Mouse (Mus musculus) liver, embryonic 13.5 days (tissue): ENCODE data around the gene Knstrn. TPM values are rescaled to one million over a fixed set of nuclear protein-coding genes. Genes with fewer than 3 reads are reported as not detected.

Experiments used
- ATAC-seq: fragments of 200-750 bp; cut with Nextera tagmentation; 2 replicates; pipeline ENCODE4 v1.8.0; 2017; ENCODE audit warnings: low read depth, mild to moderate bottlenecking, moderate number of reproducible peaks, moderate library complexity
- DNase-seq: peaks from one replicate; pipeline ENCODE4 v3.0.0; 2022
- H3K27ac ChIP-seq: fragments of 300-500 bp; sonication (generic); 2 replicates; pipeline ENCODE4 v1.5.1; 2015; ENCODE audit warnings: moderate library complexity, mild to moderate bottlenecking, inconsistent platforms
- H3K27me3 ChIP-seq: fragments of 300-500 bp; sonication (generic); 2 replicates; pipeline ENCODE4 v1.6.1; 2015; ENCODE audit warnings: mild to moderate bottlenecking, inconsistent platforms
- H3K36me3 ChIP-seq: fragments of 300-500 bp; sonication (generic); 2 replicates; pipeline ENCODE4 v1.6.1; 2015; ENCODE audit warnings: mild to moderate bottlenecking, inconsistent platforms
- H3K4me1 ChIP-seq: fragments of 300-500 bp; sonication (generic); replicated peaks from 2 replicates; pipeline ENCODE4 v1.6.1; 2015; ENCODE audit warnings: inconsistent platforms
- H3K4me2 ChIP-seq: fragments of 300-500 bp; sonication (generic); 2 replicates; pipeline ENCODE4 v1.6.1; 2015; ENCODE audit warnings: inconsistent platforms, mild to moderate bottlenecking, moderate library complexity
- H3K4me3 ChIP-seq: fragments of 300-500 bp; sonication (generic); replicated peaks from 2 replicates; pipeline ENCODE4 v1.5.1; 2015; ENCODE audit warnings: mild to moderate bottlenecking, inconsistent platforms
- H3K9ac ChIP-seq: fragments of 300-500 bp; sonication (generic); 2 replicates; pipeline ENCODE4 v1.6.1; 2015; ENCODE audit warnings: mild to moderate bottlenecking, inconsistent platforms
- H3K9me3 ChIP-seq: fragments of 300-500 bp; sonication (generic); replicated peaks from 2 replicates; pipeline ENCODE4 v1.6.1; 2016; ENCODE audit warnings: inconsistent platforms
- WGBS: fragments of 180-500 bp; shearing (Covaris S2); methylation state at CpG from one replicate; pipeline ENCODE4 v1.1.7; 2015; ENCODE audit not compliant: insufficient replicate concordance; 5-methylcytosine and 5-hydroxymethylcytosine counted together
- polyA plus RNA-seq: library from polyadenylated mRNA; unstranded; fragments of >200 nt; fragmentation: Nextera tagmentation; extraction: Ambion mirVana; gene quantifications from 2 replicates; pipeline ENCODE4 v1.2.1, GENCODE M21; 2015

Knstrn gene
- polyA plus RNA-seq, 1 experiment from 2014 or later: 91.9 TPM

- H3K9me3 ChIP-seq: no peaks in the 10 kb centered on the region
- H3K27me3 ChIP-seq: peaks cover 62% of the 10 kb centered on the region
- peak overlapping the region; percentile 100 for H3K4me2 ChIP-seq
- peaks cover 78% of the 10 kb centered on the region for H3K4me1 ChIP-seq
- WGBS: under 1% methylated on average over 104 of the region's 120 CpGs
- H3K27ac ChIP-seq: peak overlapping the region; percentile 93
- H3K36me3 ChIP-seq: no peaks in the 10 kb centered on the region
- DNase-seq (peak; percentile 96), ATAC-seq (peak; percentile 90)
- H3K9ac ChIP-seq: peak overlapping the region; percentile 95
- H3K4me3 ChIP-seq: peak overlapping the region; percentile 98
Observed at GRCm38 (mm10) chr2:118901175-118902031, 87.6 kb downstream of the Knstrn start.

DNA sequence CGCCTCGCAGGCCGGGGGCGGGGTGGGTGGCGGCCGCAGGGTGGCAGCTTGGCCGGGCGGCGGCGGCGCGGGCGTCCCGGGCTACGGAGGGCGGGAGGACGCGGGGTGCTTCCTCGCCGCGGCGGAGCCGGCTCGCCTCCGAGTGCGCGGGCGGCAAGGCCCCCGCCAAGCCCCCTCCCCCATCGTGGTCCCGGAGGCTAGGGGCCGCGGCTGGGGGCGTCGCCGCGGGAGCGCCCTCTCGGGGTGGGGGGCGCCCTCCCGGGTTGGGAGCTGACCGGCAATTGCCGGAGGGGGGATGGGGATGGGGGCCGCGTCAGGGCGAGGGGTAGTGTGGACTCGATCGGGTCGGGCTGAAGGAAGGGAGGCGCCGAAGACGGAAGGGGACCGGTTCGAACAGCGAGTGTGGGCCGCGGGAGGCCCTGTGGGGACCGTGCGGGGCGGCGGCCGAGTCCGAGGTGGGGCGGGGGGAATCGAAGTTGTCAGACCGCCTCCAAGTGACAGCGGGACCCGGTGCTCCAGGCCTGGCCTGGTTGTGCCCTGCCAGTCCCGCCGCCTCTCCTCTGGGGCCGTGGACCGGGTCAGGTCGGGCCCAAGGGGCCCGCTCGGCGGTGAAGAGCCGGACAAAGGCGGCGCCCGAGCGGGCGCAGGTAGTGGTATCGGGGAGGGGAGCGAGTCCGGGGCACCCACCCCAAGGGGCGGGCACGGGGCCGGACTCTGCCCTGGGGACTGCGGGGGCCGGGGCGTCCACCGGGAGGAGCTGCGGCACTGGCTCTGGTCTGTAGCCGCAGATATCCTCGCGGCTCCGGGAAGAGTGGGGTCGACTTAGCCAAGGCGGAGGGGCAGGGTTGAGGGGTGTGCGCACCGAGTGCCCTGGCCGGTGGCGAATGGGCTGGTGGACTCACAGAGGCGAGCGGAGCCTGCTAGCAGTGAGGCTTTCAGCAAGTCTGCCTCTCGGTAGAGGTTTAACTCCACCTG lies 88.5 kb downstream of the Knstrn start:
- H3K9me3 ChIP-seq: no peaks in the 10 kb centered on the region
- peak overlapping the region; percentile 100 for H3K4me2 ChIP-seq
- peak overlapping the region; percentile 95 for H3K9ac ChIP-seq
- H3K4me1 ChIP-seq: peaks cover 78% of the 10 kb centered on the region
- peak overlapping the region; percentile 98 for H3K4me3 ChIP-seq
- H3K27me3 ChIP-seq: peaks cover 52% of the 10 kb centered on the region
- WGBS: 1% methylated on average over 92 of the region's 106 CpGs
- no peaks in the 10 kb centered on the region for H3K36me3 ChIP-seq
- DNase-seq (peak; percentile 48), ATAC-seq (peak; percentile 27)
- peak overlapping the region; percentile 93 for H3K27ac ChIP-seq

DNA sequence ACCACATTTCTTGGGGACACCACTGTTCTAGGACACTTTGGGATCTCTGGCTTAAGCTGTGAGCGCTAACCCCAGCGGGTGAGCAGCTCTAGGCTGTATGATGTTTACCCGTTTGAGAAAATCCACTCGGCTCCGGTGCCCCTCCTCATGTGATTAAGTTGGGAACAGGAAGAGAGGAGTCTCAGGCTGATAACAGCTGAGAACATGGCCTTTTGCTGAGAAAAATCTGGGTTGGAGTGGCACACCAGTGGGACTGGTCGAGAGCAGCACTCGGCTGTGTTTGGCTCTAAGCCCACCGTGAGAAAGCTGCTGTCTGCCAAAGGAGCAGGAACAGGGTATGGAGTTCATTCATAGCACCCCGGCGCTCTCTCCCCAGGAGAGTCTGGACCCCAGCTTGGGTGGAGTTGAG lies 89.5 kb downstream of the Knstrn start:
- 26% methylated on average over 10 of the region's 10 CpGs for WGBS
- peak overlapping the region; percentile 98 for H3K4me3 ChIP-seq
- no peaks in the 10 kb centered on the region for H3K9me3 ChIP-seq
- H3K4me2 ChIP-seq: peak overlapping the region; percentile 100
- peaks cover 42% of the 10 kb centered on the region for H3K27me3 ChIP-seq
- H3K9ac ChIP-seq: peak overlapping the region; percentile 95
- DNase-seq (no peak), ATAC-seq (no peak)
- H3K27ac ChIP-seq: no peak overlapping the region
- no peaks in the 10 kb centered on the region for H3K36me3 ChIP-seq
- peaks cover 75% of the 10 kb centered on the region for H3K4me1 ChIP-seq

Other genes starting within 250 kb of the Knstrn start
- 47.8 and 58.8 TPM in 2 replicates for gene Bub1b, start 215.8 kb upstream of the Knstrn start, polyA plus RNA-seq
- 0.65 and 1.0 TPM in 2 replicates for gene Pak6, start 150.7 kb upstream of the Knstrn start, polyA plus RNA-seq
- gene Ankrd63, start 110.0 kb upstream of the Knstrn start, polyA plus RNA-seq: not detected in 2 replicates
- gene Plcb2, start 85.6 kb upstream of the Knstrn start, polyA plus RNA-seq: 1.6 and 1.7 TPM in 2 replicates
- 18.4 and 19.1 TPM in 2 replicates for gene Inafm2, start 68.2 kb upstream of the Knstrn start, polyA plus RNA-seq
- gene Ccdc9b, start 51.3 kb upstream of the Knstrn start, polyA plus RNA-seq: 0.20 and 0.23 TPM in 2 replicates
- not detected in 2 replicates for gene Phgr1, start 41.2 kb upstream of the Knstrn start, polyA plus RNA-seq
- 0.24 and 0.31 TPM in 2 replicates for gene Disp2, start 34.3 kb upstream of the Knstrn start, polyA plus RNA-seq
- 26.4 and 29.6 TPM in 2 replicates for gene Ivd, start 48.0 kb downstream of the Knstrn start, polyA plus RNA-seq
- 2.3 and 2.5 TPM in 2 replicates for gene Bahd1, start 86.4 kb downstream of the Knstrn start, polyA plus RNA-seq
- gene Chst14, start 112.5 kb downstream of the Knstrn start, polyA plus RNA-seq: 5.2 and 5.4 TPM in 2 replicates
- 16.0 and 19.3 TPM in 2 replicates for gene Ccdc32, start 215.4 kb downstream of the Knstrn start, polyA plus RNA-seq
- gene Rpusd2, start 220.8 kb downstream of the Knstrn start, polyA plus RNA-seq: 4.5 and 4.8 TPM in 2 replicates
- 70.0 and 87.7 TPM in 2 replicates for gene Knl1, start 233.1 kb downstream of the Knstrn start, polyA plus RNA-seq